12 mouse cellular contexts compared by ENCODE assay signal in the genomic region with DNA sequence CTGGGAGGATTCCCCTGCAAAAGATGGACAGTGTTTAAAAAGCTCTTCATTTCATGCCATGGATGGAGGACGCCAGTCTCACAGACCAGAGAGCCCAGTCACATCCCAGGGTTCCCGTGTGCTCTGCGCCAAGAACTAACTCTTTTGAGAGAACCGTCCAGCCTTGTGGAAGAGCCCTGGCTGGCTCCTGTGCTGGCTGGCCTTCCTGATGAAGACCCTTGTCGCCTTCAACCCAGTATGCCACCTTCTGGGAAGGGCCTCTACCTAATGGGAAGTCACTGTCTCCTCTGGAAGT. TPM values are rescaled to one million over a fixed set of nuclear protein-coding genes. Genes with fewer than 3 reads are reported as not detected.
DNase-seq lines count a peak whose midpoint lies in the region; ATAC-seq lines count a peak whose summit lies in the region.
"Had no signal": no experiment of that assay in that cellular context is flagged by ENCODE, and none has a peak within 500 bp of the region (broad histone marks: within the 10 kb centered on the region; RNA-seq: fewer than 3 reads in every experiment).

No protein-coding gene starts in this region.

- no peaks in the 10 kb centered on the region for H3K9me3 ChIP-seq in neural tube, embryonic 11.5 days (ENCODE audit: control insufficient read depth, low read length)
- no peaks in the 10 kb centered on the region for H3K9me3 ChIP-seq in forebrain, embryonic 16.5 days (ENCODE audit: control insufficient read depth, low read length)
- no peaks in the 10 kb centered on the region for H3K9me3 ChIP-seq in midbrain, embryonic 13.5 days

- no peak for ATAC-seq in neural tube, embryonic 11.5 days (ENCODE audit: insufficient read depth, low FRiP score, low TSS enrichment)
- 0 out of 2 replicates have a peak, but pooled peaks have one; percentile 11 for ATAC-seq in forebrain, embryonic 16.5 days
- ATAC-seq in midbrain, embryonic 13.5 days, result peak; percentile 53
- no peak for ATAC-seq in frontal cortex, adult (ENCODE audit: low TSS enrichment)
- ATAC-seq: CD4-positive, CD25-positive, alpha-beta regulatory T cell, adult 4 months had no signal

- H3K4me1 ChIP-seq in neural tube, embryonic 11.5 days (ENCODE audit: control insufficient read depth, insufficient read depth, low read length), result no peaks in the 10 kb centered on the region
- H3K4me1 ChIP-seq in forebrain, embryonic 16.5 days (replicated peaks; ENCODE audit: control insufficient read depth, insufficient read depth, low read length), result peaks cover 12% of the 10 kb centered on the region
- peaks cover 13% of the 10 kb centered on the region for H3K4me1 ChIP-seq in midbrain, embryonic 13.5 days (replicated peaks)

- no peak overlapping the region for H3K4me3 ChIP-seq in neural tube, embryonic 11.5 days (ENCODE audit: low read depth, low read length)
- H3K4me3 ChIP-seq in forebrain, embryonic 16.5 days (replicated peaks; ENCODE audit: low read length), result no peak overlapping the region
- 0 out of 2 replicates have a peak overlapping the region, but pooled peaks have one; percentile 30 for H3K4me3 ChIP-seq in midbrain, embryonic 13.5 days (replicated peaks)

- no peak for DNase-seq in neural tube, embryonic 11.5 days (ENCODE audit: low spot score)
- DNase-seq in neural tube, embryonic 10.5 days (ENCODE audit: extremely low spot score, low spot score), result no peak
- DNase-seq in heart, postnatal 25 days (ENCODE audit: low spot score), result no peak
- no peak for DNase-seq in ovary, postnatal 10 days (ENCODE audit: low spot score)
- DNase-seq: heart, postnatal 4 days; kidney, adult 18-20 months; right cerebral cortex, postnatal 25 days had no signal

- H3K27me3 ChIP-seq in neural tube, embryonic 11.5 days (ENCODE audit: control insufficient read depth, insufficient read depth, low read length), result no peaks in the 10 kb centered on the region
- H3K27me3 ChIP-seq in forebrain, embryonic 16.5 days (replicated peaks; ENCODE audit: control insufficient read depth, insufficient read depth, low read length), result no peaks in the 10 kb centered on the region
- H3K27me3 ChIP-seq in midbrain, embryonic 13.5 days, result no peaks in the 10 kb centered on the region

- peak overlapping the region; percentile 36 for H3K4me2 ChIP-seq in neural tube, embryonic 11.5 days (ENCODE audit: low read depth)
- H3K4me2 ChIP-seq in forebrain, embryonic 16.5 days (ENCODE audit: low read length), result peak overlapping the region; percentile 52
- peak overlapping the region; percentile 51 for H3K4me2 ChIP-seq in midbrain, embryonic 13.5 days (replicated peaks)
- H3K4me2 ChIP-seq: liver, embryonic 11.5 days had no signal

- no peaks in the 10 kb centered on the region for H3K36me3 ChIP-seq in neural tube, embryonic 11.5 days (ENCODE audit: control insufficient read depth, insufficient read depth, low read length)
- no peaks in the 10 kb centered on the region for H3K36me3 ChIP-seq in forebrain, embryonic 16.5 days (ENCODE audit: control insufficient read depth, insufficient read depth)
- no peaks in the 10 kb centered on the region for H3K36me3 ChIP-seq in midbrain, embryonic 13.5 days

- intact Hi-C loops in heart, postnatal 25 days (cut with DNase I), result no loop called here

- 85% methylated on average over 5 of the region's 5 CpGs for WGBS in neural tube, embryonic 11.5 days
- 77% methylated on average over 5 of the region's 5 CpGs for WGBS in forebrain, embryonic 16.5 days
- 85% methylated on average over 5 of the region's 5 CpGs for WGBS in midbrain, embryonic 13.5 days

- no peak overlapping the region for H3K9ac ChIP-seq in neural tube, embryonic 11.5 days (ENCODE audit: low read length)
- H3K9ac ChIP-seq in forebrain, embryonic 16.5 days (replicated peaks; ENCODE audit: low read depth, low read length), result peak overlapping the region; percentile 34
- no peak overlapping the region for H3K9ac ChIP-seq in midbrain, embryonic 13.5 days (replicated peaks)

- no peak overlapping the region for H3K27ac ChIP-seq in neural tube, embryonic 11.5 days (ENCODE audit: low read depth, low read length)
- H3K27ac ChIP-seq in forebrain, embryonic 16.5 days (ENCODE audit: low read length), result peak overlapping the region; percentile 74
- peak overlapping the region; percentile 80 for H3K27ac ChIP-seq in midbrain, embryonic 13.5 days

RNA-seq across cellular contexts. Expression of a gene that starts 54.1 kb away (rescaled TPM):
- polyA plus RNA-seq in neural tube, embryonic 11.5 days (2014; fragmentation: Nextera tagmentation; extraction: Ambion mirVana), result 21.0 and 23.9 TPM in 2 replicates
- polyA plus RNA-seq in forebrain, embryonic 16.5 days (2015; fragmentation: Nextera tagmentation; extraction: Ambion mirVana), result 13.0 and 13.6 TPM in 2 replicates
- 13.2 and 14.6 TPM in 2 replicates for polyA plus RNA-seq in midbrain, embryonic 13.5 days (2015; fragmentation: Nextera tagmentation; extraction: Ambion mirVana)
- 10 to 100 TPM in 1 of 2 experiments, 1 to 10 TPM in 1; 9.9 to 11.7 TPM for total RNA-seq in heart, postnatal 25 days (2021)

Comparison
In these comparisons a context has a peak if more than half of its experiments do, and no peak if none do; other contexts are left out.
1. ATAC-seq: peak in forebrain, embryonic 16.5 days (single experiment) and midbrain, embryonic 13.5 days (single experiment); none in neural tube, embryonic 11.5 days (single experiment) and frontal cortex, adult (single experiment).
2. Peak in every context shown above with its lines, with median percentiles within 50 percentile points of each other: H3K4me2 ChIP-seq.